Mouse (Mus musculus) MEL (cell line): ENCODE results near the gene Zdhhc21. TPM values are rescaled to one million over a fixed set of nuclear protein-coding genes. Genes with fewer than 3 reads are reported as not detected.

ENCODE experiments used
- DNase-seq: peaks from one replicate; pipeline ENCODE4 v3.0.0; 2011; ENCODE audit warnings: low read depth, low spot score
- H3K27ac ChIP-seq: 2 replicates; pipeline ENCODE4 v1.5.1; 2012; ENCODE audit warnings: low read depth, mild to moderate bottlenecking, control low read depth, low read length, moderate library complexity; ENCODE audit not compliant: control insufficient read depth
- H3K27me3 ChIP-seq, 2 experiments: fragments of 150-350 bp in 1 of 2; sonication (generic) in 1 of 2; 2 replicates each; pipeline ENCODE4 v1.6.1; 2012; ENCODE audit warnings: low read length in 2 of 2, mild to moderate bottlenecking in 2 of 2, improper control_type of control experiment in 1 of 2, moderate library complexity in 1 of 2; ENCODE audit not compliant: insufficient read depth in 2 of 2, control insufficient read depth in 1 of 2
- H3K36me3 ChIP-seq, 2 experiments: 2 replicates each; pipeline ENCODE4 v1.6.1; 2012 to 2014; ENCODE audit warnings: low read length in 2 of 2, improper control_type of control experiment in 1 of 2, inconsistent platforms in 1 of 2, mild to moderate bottlenecking in 1 of 2; ENCODE audit not compliant: insufficient read depth in 2 of 2, control insufficient read depth in 1 of 2
- H3K4me1 ChIP-seq, 2 experiments: fragments of 150-350 bp in 1 of 2; sonication (generic) in 1 of 2; 2 replicates each; pipeline ENCODE4 v1.6.1; 2012; ENCODE audit warnings: low read length in 2 of 2, improper control_type of control experiment in 1 of 2, mild to moderate bottlenecking in 1 of 2; ENCODE audit not compliant: insufficient read depth in 2 of 2, control insufficient read depth in 1 of 2
- H3K4me3 ChIP-seq, 2 experiments: fragments of 150-350 bp in 1 of 2; sonication (generic) in 1 of 2; 2 replicates each; pipeline ENCODE4 v1.5.1; 2012; ENCODE audit warnings: low read depth in 2 of 2, low read length in 2 of 2, mild to moderate bottlenecking in 2 of 2, moderate library complexity in 2 of 2, control low read depth in 1 of 2, improper control_type of control experiment in 1 of 2; ENCODE audit not compliant: control insufficient read depth in 1 of 2, insufficient read depth in 1 of 2
- H3K79me2 ChIP-seq: 2 replicates; pipeline ENCODE4 v1.6.1; 2012; ENCODE audit warnings: mild to moderate bottlenecking, low read length, moderate library complexity; ENCODE audit not compliant: control insufficient read depth, poor library complexity, insufficient read depth
- H3K9ac ChIP-seq: 2 replicates; pipeline ENCODE4 v1.6.1; 2012; ENCODE audit warnings: low read depth, mild to moderate bottlenecking, control low read depth, low read length, moderate library complexity; ENCODE audit not compliant: control insufficient read depth, poor library complexity, severe bottlenecking
- H3K9me3 ChIP-seq: fragments of 150-350 bp; sonication (generic); replicated peaks from 2 replicates; pipeline ENCODE4 v1.6.1; 2012; ENCODE audit warnings: mild to moderate bottlenecking, low read length, improper control_type of control experiment, moderate library complexity; ENCODE audit not compliant: insufficient read depth
- CHD1 ChIP-seq: IDR thresholded peaks from 2 replicates; pipeline ENCODE4 v1.6.1; 2012; ENCODE audit warnings: low read depth, mild to moderate bottlenecking, inconsistent platforms, low read length, improper control_type of control experiment
- CTCF ChIP-seq, 3 experiments: IDR thresholded peaks in 2 of 3; conservative IDR thresholded peaks in 1 of 3; 2 replicates each; pipeline ENCODE4 v1.5.1; 2011 to 2012; ENCODE audit warnings: low read length in 3 of 3, low read depth in 2 of 3, mild to moderate bottlenecking in 2 of 3, improper control_type of control experiment in 1 of 3, inconsistent platforms in 1 of 3, mixed read lengths in 1 of 3, moderate library complexity in 1 of 3; ENCODE audit not compliant: control insufficient read depth in 1 of 3, insufficient read depth in 1 of 3, poor library complexity in 1 of 3, severe bottlenecking in 1 of 3
- E2F4 ChIP-seq: IDR thresholded peaks from 2 replicates; pipeline ENCODE4 v1.6.1; 2011; ENCODE audit warnings: low read depth, low read length, improper control_type of control experiment, borderline replicate concordance
- ELF1 ChIP-seq: IDR thresholded peaks from 2 replicates; pipeline ENCODE4 v1.6.1; 2014; ENCODE audit warnings: low read depth, mild to moderate bottlenecking, inconsistent platforms, low read length, improper control_type of control experiment, moderate library complexity
- EP300 ChIP-seq, 2 experiments: IDR thresholded peaks; 2 replicates each; pipeline ENCODE4 v1.6.1; 2011; ENCODE audit warnings: improper control_type of control experiment in 2 of 2, low read length in 2 of 2, low read depth in 1 of 2, mild to moderate bottlenecking in 1 of 2
- ETS1 ChIP-seq: IDR thresholded peaks from 2 replicates; pipeline ENCODE4 v1.6.1; 2012; ENCODE audit warnings: low read depth, mild to moderate bottlenecking, inconsistent platforms, low read length, improper control_type of control experiment, moderate library complexity
- GATA1 ChIP-seq: IDR thresholded peaks from 2 replicates; pipeline ENCODE4 v1.6.1; 2011; ENCODE audit warnings: low read depth, low read length, improper control_type of control experiment
- HCFC1 ChIP-seq: IDR thresholded peaks from 2 replicates; pipeline ENCODE4 v1.6.1; 2012; ENCODE audit warnings: low read depth, mild to moderate bottlenecking, inconsistent platforms, low read length, improper control_type of control experiment, moderate library complexity
- KAT2A ChIP-seq: conservative IDR thresholded peaks from 2 replicates; pipeline ENCODE4 v1.6.1; 2012; ENCODE audit warnings: low read depth, low read length, improper control_type of control experiment, inconsistent platforms
- MAFK ChIP-seq: IDR thresholded peaks from 2 replicates; pipeline ENCODE4 v1.6.1; 2011; ENCODE audit warnings: low read depth, mild to moderate bottlenecking, low read length, improper control_type of control experiment, borderline replicate concordance
- MXI1 ChIP-seq: IDR thresholded peaks from 2 replicates; pipeline ENCODE4 v1.6.1; 2011; ENCODE audit warnings: mild to moderate bottlenecking, low read depth, low read length, improper control_type of control experiment
- MYC ChIP-seq: IDR thresholded peaks from 2 replicates; pipeline ENCODE4 v1.6.1; 2011; ENCODE audit warnings: low read depth, mild to moderate bottlenecking, low read length, improper control_type of control experiment, moderate library complexity
- NELFE ChIP-seq: IDR thresholded peaks from 2 replicates; pipeline ENCODE4 v1.6.1; 2011; ENCODE audit warnings: low read depth, low read length, improper control_type of control experiment
- POLR2AphosphoS5 ChIP-seq: IDR thresholded peaks from 2 replicates; pipeline ENCODE4 v1.6.1; 2012; ENCODE audit warnings: low read depth, borderline replicate concordance, mild to moderate bottlenecking, inconsistent platforms, low read length, moderate library complexity, mixed read lengths
- RAD21 ChIP-seq: IDR thresholded peaks from 2 replicates; pipeline ENCODE4 v1.6.1; 2011; ENCODE audit warnings: mild to moderate bottlenecking, low read depth, low read length, improper control_type of control experiment
- RCOR1 ChIP-seq: IDR thresholded peaks from 2 replicates; pipeline ENCODE4 v1.6.1; 2012; ENCODE audit warnings: low read depth, mild to moderate bottlenecking, inconsistent platforms, low read length, improper control_type of control experiment
- SIN3A ChIP-seq: IDR thresholded peaks from 2 replicates; pipeline ENCODE4 v1.6.1; 2012; ENCODE audit warnings: low read length, improper control_type of control experiment, inconsistent platforms
- SMC3 ChIP-seq: IDR thresholded peaks from 2 replicates; pipeline ENCODE4 v1.6.1; 2011; ENCODE audit warnings: low read depth, low read length, improper control_type of control experiment
- TCF12 ChIP-seq: IDR thresholded peaks from 2 replicates; pipeline ENCODE4 v1.6.1; 2014; ENCODE audit warnings: low read depth, mild to moderate bottlenecking, inconsistent platforms, low read length, improper control_type of control experiment, moderate library complexity
- UBTF ChIP-seq: IDR thresholded peaks from 2 replicates; pipeline ENCODE4 v1.6.1; 2012; ENCODE audit warnings: low read depth, mild to moderate bottlenecking, inconsistent platforms, low read length, improper control_type of control experiment, moderate library complexity, borderline replicate concordance; ENCODE audit not compliant: insufficient read depth
- USF1 ChIP-seq: IDR thresholded peaks from 2 replicates; pipeline ENCODE4 v1.6.1; 2014; ENCODE audit warnings: low read depth, mild to moderate bottlenecking, inconsistent platforms, low read length, improper control_type of control experiment, moderate library complexity
- USF2 ChIP-seq, 2 experiments: IDR thresholded peaks; 2 replicates each; pipeline ENCODE4 v1.6.1; 2011 to 2012; ENCODE audit warnings: improper control_type of control experiment in 2 of 2, low read length in 2 of 2, borderline replicate concordance in 1 of 2, inconsistent platforms in 1 of 2, low read depth in 1 of 2, mild to moderate bottlenecking in 1 of 2; ENCODE audit not compliant: insufficient read depth in 1 of 2
- ZMIZ1 ChIP-seq: IDR thresholded peaks from 2 replicates; pipeline ENCODE4 v1.6.1; 2012; ENCODE audit warnings: low read depth, mild to moderate bottlenecking, inconsistent platforms, low read length, improper control_type of control experiment, moderate library complexity
- ZNF384 ChIP-seq: IDR thresholded peaks from 2 replicates; pipeline ENCODE4 v1.6.1; 2012; ENCODE audit warnings: low read depth, mild to moderate bottlenecking, inconsistent platforms, low read length, improper control_type of control experiment
- polyA plus RNA-seq, 2 experiments: library from polyadenylated mRNA; stranded (reverse) in 1 of 2; unstranded in 1 of 2; fragments of >175 nt in 1 of 2; fragments of >200 nt in 1 of 2; gene quantifications; 2 replicates each; pipeline versions ENCODE4 v1.2.1 to v1.2.4; 2012; ENCODE audit warnings: low replicate concordance in 2 of 2, low read depth in 1 of 2; ENCODE audit not compliant: insufficient read length in 2 of 2, insufficient read depth in 1 of 2, missing spikeins in 1 of 2
- total RNA-seq: library from RNA; depleted of rRNA; stranded (reverse); fragments of 300-350 nt; gene quantifications from 2 replicates; pipeline ENCODE4 v1.2.3, GENCODE M21; 2012

The Zdhhc21 gene
- total and polyA plus RNA-seq, 3 experiments: 6.5 to 7.8 TPM; not detected in 1

- Histone ChIP-seq H3K4me1 (no peaks in the 10 kb centered on the region), H3K9ac (no peak overlapping the region), H3K4me3 (no peak overlapping the region), H3K36me3 (no peaks in the 10 kb centered on the region), H3K27ac (no peak overlapping the region), H3K27me3 (no peaks in the 10 kb centered on the region; a peak in 1 of 4 replicates), H3K9me3 (no peaks in the 10 kb centered on the region), H3K79me2 (no peaks in the 10 kb centered on the region)
- no peak for DNase-seq
- TF ChIP-seq MYC (no peak), HCFC1 (no peak), RCOR1 (no peak), TCF12 (no peak), ELF1 (no peak)
Observed at GRCm38 (mm10) chr4:82876656-82877055, 16.9 kb upstream of the Zdhhc21 start.

GRCm38 (mm10) chr4:82875532-82875931, 15.8 kb upstream of the Zdhhc21 start:
- H3K36me3 ChIP-seq: no peaks in the 10 kb centered on the region
- no peak for DNase-seq
- TF ChIP-seq ZMIZ1 (no peak), MXI1 (no peak), CTCF (IDR thresholded peaks at IDR 0.05 in 2 of 3, conservative IDR thresholded peaks at IDR 0.05 in 1 of 3; ENCODE audit: control insufficient read depth in 1 of 3, insufficient read depth in 1 of 3, low read depth in 2 of 3, low read length in 3 of 3, poor library complexity in 1 of 3, severe bottlenecking in 1 of 3) (no peak), ETS1 (no peak), EP300 (IDR thresholded peaks at IDR 0.05; ENCODE audit: low read depth in 1 of 2, low read length in 2 of 2) (no peak), GATA1 (no peak), RCOR1 (no peak), KAT2A (no peak), SIN3A (no peak), SMC3 (no peak), NELFE (no peak), MAFK (no peak)

GRCm38 (mm10) chr4:82874791-82875190, 15.0 kb upstream of the Zdhhc21 start:
- no peaks in the 10 kb centered on the region for H3K4me1 ChIP-seq
- H3K4me3 ChIP-seq: no peak overlapping the region
- H3K9ac ChIP-seq: no peak overlapping the region
- TF ChIP-seq ELF1 (no peak), CHD1 (no peak), RCOR1 (no peak), USF1 (no peak), MXI1 (no peak), KAT2A (no peak), E2F4 (no peak), TCF12 (no peak), RAD21 (no peak), POLR2AphosphoS5 (no peak), ZNF384 (no peak), UBTF (no peak), ZMIZ1 (no peak), SMC3 (no peak), USF2 (IDR thresholded peaks at IDR 0.05; ENCODE audit: borderline replicate concordance in 1 of 2, insufficient read depth in 1 of 2, low read depth in 1 of 2, low read length in 2 of 2) (no peak), HCFC1 (no peak), NELFE (no peak), MYC (no peak)
- no peak for DNase-seq
- H3K27me3 ChIP-seq: no peaks in the 10 kb centered on the region; a peak in 1 of 4 replicates
- no peaks in the 10 kb centered on the region for H3K79me2 ChIP-seq
- no peak overlapping the region for H3K27ac ChIP-seq
- H3K36me3 ChIP-seq: no peaks in the 10 kb centered on the region
- no peaks in the 10 kb centered on the region for H3K9me3 ChIP-seq

More at GRCm38 (mm10) chr4:82875532-82875931, 15.8 kb upstream of the Zdhhc21 start:
- Histone ChIP-seq H3K4me1 (no peaks in the 10 kb centered on the region), H3K9ac (no peak overlapping the region), H3K4me3 (no peak overlapping the region), H3K9me3 (no peaks in the 10 kb centered on the region), H3K27me3 (no peaks in the 10 kb centered on the region; a peak in 1 of 4 replicates), H3K79me2 (no peaks in the 10 kb centered on the region), H3K27ac (no peak overlapping the region)
